Mouse (Mus musculus): ENCODE measurements around the gene Zbtb5. TPM values are rescaled to one million over a fixed set of nuclear protein-coding genes. Genes with fewer than 3 reads are reported as not detected.

Gene Zbtb5
- total and polyA plus RNA-seq, 3 experiments: 9.1 to 10.2 TPM; not detected in 1

GRCm38 (mm10) chr4:44973450-44973849, 38.8 kb downstream of the Zbtb5 start:
- Histone ChIP-seq H3K9ac (ENCODE audit: control insufficient read depth, low read depth, low read length, poor library complexity, severe bottlenecking) (no peak overlapping the region), H3K27me3 (ENCODE audit: control insufficient read depth in 1 of 2, insufficient read depth in 2 of 2, low read length in 2 of 2) (no peaks in the 10 kb centered on the region), H3K4me1 (ENCODE audit: control insufficient read depth in 1 of 2, insufficient read depth in 2 of 2, low read length in 2 of 2) (peaks cover 0 to 4% of the 10 kb centered on the region in 2 experiments; a peak in 1 of 4 replicates), H3K27ac (ENCODE audit: control insufficient read depth, low read depth, low read length) (no peak overlapping the region), H3K79me2 (ENCODE audit: control insufficient read depth, insufficient read depth, low read length, poor library complexity) (no peaks in the 10 kb centered on the region), H3K9me3 (replicated peaks; ENCODE audit: insufficient read depth, low read length) (no peaks in the 10 kb centered on the region), H3K4me3 (ENCODE audit: control insufficient read depth in 1 of 2, insufficient read depth in 1 of 2, low read depth in 2 of 2, low read length in 2 of 2) (peak overlapping the region in 1 of 2 experiments; percentile 22; a peak in 2 of 4 replicates), H3K36me3 (ENCODE audit: control insufficient read depth in 1 of 2, insufficient read depth in 2 of 2, low read length in 2 of 2) (no peaks in the 10 kb centered on the region)
- DNase-seq (ENCODE audit: low read depth, low spot score): peak; percentile 92
- TF ChIP-seq ZC3H11A (IDR thresholded peaks at IDR 0.05; ENCODE audit: low read depth, low read length) (peak; percentile 36; the same call in 1 of the 2 replicates), NELFE (IDR thresholded peaks at IDR 0.05; ENCODE audit: low read depth, low read length) (no peak), CTCF (IDR thresholded peaks at IDR 0.05 in 2 of 3, conservative IDR thresholded peaks at IDR 0.05 in 1 of 3; ENCODE audit: control insufficient read depth in 1 of 3, insufficient read depth in 1 of 3, low read depth in 2 of 3, low read length in 3 of 3, poor library complexity in 1 of 3, severe bottlenecking in 1 of 3) (peak; percentile 96 to 100 (median 97)), NRF1 (IDR thresholded peaks at IDR 0.05; ENCODE audit: insufficient read depth, low read depth, low read length, poor library complexity, severe bottlenecking) (no peak), SIN3A (IDR thresholded peaks at IDR 0.05; ENCODE audit: low read length) (peak; percentile 86), HCFC1 (IDR thresholded peaks at IDR 0.05; ENCODE audit: low read depth, low read length) (peak; percentile 31; the same call in 1 of the 2 replicates), POLR2AphosphoS5 (IDR thresholded peaks at IDR 0.05; ENCODE audit: borderline replicate concordance, low read depth, low read length) (no peak), MYC (IDR thresholded peaks at IDR 0.05; ENCODE audit: low read depth, low read length) (no peak), TAL1 (IDR thresholded peaks at IDR 0.05; ENCODE audit: low read length) (no peak), KAT2A (conservative IDR thresholded peaks at IDR 0.05; ENCODE audit: low read depth, low read length) (no peak), ZNF384 (IDR thresholded peaks at IDR 0.05; ENCODE audit: low read depth, low read length) (no peak), CHD1 (IDR thresholded peaks at IDR 0.05; ENCODE audit: low read depth, low read length) (no peak), RAD21 (IDR thresholded peaks at IDR 0.05; ENCODE audit: low read depth, low read length) (peak; percentile 80), MYB (IDR thresholded peaks at IDR 0.05; ENCODE audit: low read depth, low read length) (no peak), ETS1 (IDR thresholded peaks at IDR 0.05; ENCODE audit: low read depth, low read length) (no peak), E2F4 (IDR thresholded peaks at IDR 0.05; ENCODE audit: borderline replicate concordance, low read depth, low read length) (no peak), MEF2A (IDR thresholded peaks at IDR 0.05; ENCODE audit: extremely low read depth, insufficient replicate concordance, low read depth, low read length, poor library complexity, severe bottlenecking) (no peak), MAX (IDR thresholded peaks at IDR 0.05; ENCODE audit: low read length) (no peak), SMC3 (IDR thresholded peaks at IDR 0.05; ENCODE audit: low read depth, low read length) (peak; percentile 87), GATA1 (IDR thresholded peaks at IDR 0.05; ENCODE audit: low read depth, low read length) (peak; percentile 54; the same call in 1 of the 2 replicates), POLR2AphosphoS2 (IDR thresholded peaks at IDR 0.05; ENCODE audit: low read length) (no peak), ELF1 (IDR thresholded peaks at IDR 0.05; ENCODE audit: low read depth, low read length) (no peak), GABPA (IDR thresholded peaks at IDR 0.05; ENCODE audit: low read depth, low read length) (no peak), MAFK (IDR thresholded peaks at IDR 0.05; ENCODE audit: borderline replicate concordance, low read depth, low read length) (no peak), ZMIZ1 (IDR thresholded peaks at IDR 0.05; ENCODE audit: low read depth, low read length) (no peak), EP300 (IDR thresholded peaks at IDR 0.05; ENCODE audit: low read depth in 1 of 2, low read length in 2 of 2) (peak in 1 of 2 experiments; percentile 71; a peak in 2 of 4 replicates), MAZ (IDR thresholded peaks at IDR 0.05; ENCODE audit: low read depth, low read length) (0 out of 2 replicates have a peak, but pooled peaks have one; percentile 43), POLR2A (IDR thresholded peaks at IDR 0.05; ENCODE audit: control insufficient read depth in 1 of 2, insufficient read depth in 1 of 2, low read depth in 1 of 2, low read length in 2 of 2, poor library complexity in 1 of 2) (0 out of 4 replicates have a peak, but pooled peaks of 1 of the 2 experiments have one; percentile 19), MXI1 (IDR thresholded peaks at IDR 0.05; ENCODE audit: low read depth, low read length) (no peak), BHLHE40 (IDR thresholded peaks at IDR 0.05; ENCODE audit: borderline replicate concordance, low read depth, low read length) (no peak), CHD2 (IDR thresholded peaks at IDR 0.05; ENCODE audit: low read length) (no peak), JUND (IDR thresholded peaks at IDR 0.05; ENCODE audit: low read depth, low read length) (no peak), ZKSCAN1 (IDR thresholded peaks at IDR 0.05; ENCODE audit: low read depth, low read length) (no peak), UBTF (IDR thresholded peaks at IDR 0.05; ENCODE audit: borderline replicate concordance, insufficient read depth, low read depth, low read length) (no peak), USF2 (IDR thresholded peaks at IDR 0.05; ENCODE audit: borderline replicate concordance in 1 of 2, insufficient read depth in 1 of 2, low read depth in 1 of 2, low read length in 2 of 2) (no peak), RCOR1 (IDR thresholded peaks at IDR 0.05; ENCODE audit: low read depth, low read length) (peak; percentile 60; the same call in 1 of the 2 replicates), TBP (IDR thresholded peaks at IDR 0.05; ENCODE audit: low read depth, low read length) (peak; percentile 65; the same call in 1 of the 2 replicates)
